Mouse (Mus musculus): Measurements from ENCODE around the gene Nkiras2. TPM values are rescaled to one million over a fixed set of nuclear protein-coding genes. Genes with fewer than 3 reads are reported as not detected.

Nkiras2 gene
- polyA plus RNA-seq, 1 experiment from 2014 or later, result 96.3 TPM

DNA sequence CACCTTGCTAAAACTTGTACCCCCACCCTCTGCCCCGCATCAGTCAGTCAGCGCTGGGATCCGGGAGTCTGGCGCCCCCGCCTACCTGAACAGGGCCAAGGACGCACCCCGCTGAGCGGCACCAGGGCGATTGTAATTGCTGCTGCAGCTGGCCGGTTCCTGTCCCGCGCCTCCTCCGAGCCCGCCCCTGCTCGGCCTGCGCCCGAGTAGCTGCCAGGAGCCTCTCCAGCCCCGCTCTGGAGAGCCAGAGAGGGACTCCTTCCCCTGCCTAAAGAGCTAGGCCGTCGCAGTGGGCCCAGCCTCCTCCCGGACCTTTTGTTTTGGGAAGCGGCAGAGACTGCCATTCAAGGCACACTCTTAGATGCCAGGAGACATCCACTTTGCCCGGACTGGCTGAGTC is 54.1 kb downstream of the Nkiras2 start:
- ATAC-seq (ENCODE audit: low FRiP score), result no peak
- H3K36me3 ChIP-seq, result no peaks in the 10 kb centered on the region
- H3K9ac ChIP-seq (replicated peaks), result no peak overlapping the region; the same call in 1 of the 2 replicates
- peak overlapping the region; percentile 28 for H3K4me2 ChIP-seq
- H3K4me1 ChIP-seq, result peaks cover 8% of the 10 kb centered on the region
- no peaks in the 10 kb centered on the region for H3K9me3 ChIP-seq (replicated peaks)
- peaks cover 9% of the 10 kb centered on the region for H3K27me3 ChIP-seq (replicated peaks)
- no peak overlapping the region for H3K27ac ChIP-seq (replicated peaks)
- 3% methylated on average over 23 of the region's 23 CpGs for WGBS
- no peak overlapping the region for H3K4me3 ChIP-seq (replicated peaks)

Other genes with a start within 250 kb of the Nkiras2 start
- 58.2 and 74.6 TPM in 2 replicates for gene Jup, start 221.5 kb upstream of the Nkiras2 start, polyA plus RNA-seq (2015; fragmentation: Nextera tagmentation; extraction: Ambion mirVana)
- gene P3h4, start 204.4 kb upstream of the Nkiras2 start, polyA plus RNA-seq (2015; fragmentation: Nextera tagmentation; extraction: Ambion mirVana), result 24.3 and 24.4 TPM in 2 replicates
- gene Fkbp10, start 203.5 kb upstream of the Nkiras2 start, polyA plus RNA-seq (2015; fragmentation: Nextera tagmentation; extraction: Ambion mirVana), result 29.8 and 38.9 TPM in 2 replicates
- 118 and 121 TPM in 2 replicates for gene Nt5c3b, start 177.4 kb upstream of the Nkiras2 start, polyA plus RNA-seq (2015; fragmentation: Nextera tagmentation; extraction: Ambion mirVana)
- gene Klhl10, start 177.3 kb upstream of the Nkiras2 start, polyA plus RNA-seq (2015; fragmentation: Nextera tagmentation; extraction: Ambion mirVana), result 0.83 and 0.84 TPM in 2 replicates
- 9.1 and 10.1 TPM in 2 replicates for gene Klhl11, start 146.5 kb upstream of the Nkiras2 start, polyA plus RNA-seq (2015; fragmentation: Nextera tagmentation; extraction: Ambion mirVana)
- 213 and 218 TPM in 2 replicates for gene Acly, start 91.2 kb upstream of the Nkiras2 start, polyA plus RNA-seq (2015; fragmentation: Nextera tagmentation; extraction: Ambion mirVana)
- gene Ttc25, start 73.6 kb upstream of the Nkiras2 start, polyA plus RNA-seq (2015; fragmentation: Nextera tagmentation; extraction: Ambion mirVana), result 1.2 and 2.1 TPM in 2 replicates
- 62.0 and 74.6 TPM in 2 replicates for gene Cnp, start 44.3 kb upstream of the Nkiras2 start, polyA plus RNA-seq (2015; fragmentation: Nextera tagmentation; extraction: Ambion mirVana)
- gene Dnajc7, start 924 bp downstream of the Nkiras2 start, polyA plus RNA-seq (2015; fragmentation: Nextera tagmentation; extraction: Ambion mirVana), result 287 and 298 TPM in 2 replicates
- gene Zfp385c, start 73.2 kb downstream of the Nkiras2 start, polyA plus RNA-seq (2015; fragmentation: Nextera tagmentation; extraction: Ambion mirVana), result 0.77 TPM in 2 replicates
- gene Dhx58, start 85.0 kb downstream of the Nkiras2 start, polyA plus RNA-seq (2015; fragmentation: Nextera tagmentation; extraction: Ambion mirVana), result 2.7 and 4.4 TPM in 2 replicates
- 64.4 and 67.2 TPM in 2 replicates for gene Kat2a, start 93.2 kb downstream of the Nkiras2 start, polyA plus RNA-seq (2015; fragmentation: Nextera tagmentation; extraction: Ambion mirVana)
- 0.43 TPM in 1 of 2 replicates, not detected in the other for gene Hspb9, start 94.6 kb downstream of the Nkiras2 start, polyA plus RNA-seq (2015; fragmentation: Nextera tagmentation; extraction: Ambion mirVana)
- gene Rab5c, start 119.0 kb downstream of the Nkiras2 start, polyA plus RNA-seq (2015; fragmentation: Nextera tagmentation; extraction: Ambion mirVana), result 41.8 and 49.8 TPM in 2 replicates
- 6.0 and 9.0 TPM in 2 replicates for gene Kcnh4, start 140.7 kb downstream of the Nkiras2 start, polyA plus RNA-seq (2015; fragmentation: Nextera tagmentation; extraction: Ambion mirVana)
- gene Hcrt, start 143.7 kb downstream of the Nkiras2 start, polyA plus RNA-seq (2015; fragmentation: Nextera tagmentation; extraction: Ambion mirVana), result 0.33 and 0.75 TPM in 2 replicates
- 8.5 and 9.9 TPM in 2 replicates for gene Ghdc, start 151.7 kb downstream of the Nkiras2 start, polyA plus RNA-seq (2015; fragmentation: Nextera tagmentation; extraction: Ambion mirVana)
- gene Stat5b, start 231.5 kb downstream of the Nkiras2 start, polyA plus RNA-seq (2015; fragmentation: Nextera tagmentation; extraction: Ambion mirVana), result 18.5 and 25.5 TPM in 2 replicates
- 2.1 and 10.1 TPM in 2 replicates for gene Stat5a, start 240.1 kb downstream of the Nkiras2 start, polyA plus RNA-seq (2015; fragmentation: Nextera tagmentation; extraction: Ambion mirVana)